Mouse (Mus musculus) MEL (cell line): ENCODE measurements around the gene Bcas3. TPM values are rescaled to one million over a fixed set of nuclear protein-coding genes. Genes with fewer than 3 reads are reported as not detected.

Experiments
- DNase-seq: peaks from one replicate; pipeline ENCODE4 v3.0.0; 2011; ENCODE audit warnings: low read depth, low spot score
- H3K27ac ChIP-seq: 2 replicates; pipeline ENCODE4 v1.5.1; 2012; ENCODE audit warnings: low read depth, mild to moderate bottlenecking, control low read depth, low read length, moderate library complexity; ENCODE audit not compliant: control insufficient read depth
- H3K27me3 ChIP-seq, 2 experiments: fragments of 150-350 bp in 1 of 2; sonication (generic) in 1 of 2; 2 replicates each; pipeline ENCODE4 v1.6.1; 2012; ENCODE audit warnings: low read length in 2 of 2, mild to moderate bottlenecking in 2 of 2, improper control_type of control experiment in 1 of 2, moderate library complexity in 1 of 2; ENCODE audit not compliant: insufficient read depth in 2 of 2, control insufficient read depth in 1 of 2
- H3K36me3 ChIP-seq, 2 experiments: 2 replicates each; pipeline ENCODE4 v1.6.1; 2012 to 2014; ENCODE audit warnings: low read length in 2 of 2, improper control_type of control experiment in 1 of 2, inconsistent platforms in 1 of 2, mild to moderate bottlenecking in 1 of 2; ENCODE audit not compliant: insufficient read depth in 2 of 2, control insufficient read depth in 1 of 2
- H3K4me1 ChIP-seq, 2 experiments: fragments of 150-350 bp in 1 of 2; sonication (generic) in 1 of 2; 2 replicates each; pipeline ENCODE4 v1.6.1; 2012; ENCODE audit warnings: low read length in 2 of 2, improper control_type of control experiment in 1 of 2, mild to moderate bottlenecking in 1 of 2; ENCODE audit not compliant: insufficient read depth in 2 of 2, control insufficient read depth in 1 of 2
- H3K4me3 ChIP-seq, 2 experiments: fragments of 150-350 bp in 1 of 2; sonication (generic) in 1 of 2; 2 replicates each; pipeline ENCODE4 v1.5.1; 2012; ENCODE audit warnings: low read depth in 2 of 2, low read length in 2 of 2, mild to moderate bottlenecking in 2 of 2, moderate library complexity in 2 of 2, control low read depth in 1 of 2, improper control_type of control experiment in 1 of 2; ENCODE audit not compliant: control insufficient read depth in 1 of 2, insufficient read depth in 1 of 2
- H3K79me2 ChIP-seq: 2 replicates; pipeline ENCODE4 v1.6.1; 2012; ENCODE audit warnings: mild to moderate bottlenecking, low read length, moderate library complexity; ENCODE audit not compliant: control insufficient read depth, poor library complexity, insufficient read depth
- H3K9ac ChIP-seq: 2 replicates; pipeline ENCODE4 v1.6.1; 2012; ENCODE audit warnings: low read depth, mild to moderate bottlenecking, control low read depth, low read length, moderate library complexity; ENCODE audit not compliant: control insufficient read depth, poor library complexity, severe bottlenecking
- H3K9me3 ChIP-seq: fragments of 150-350 bp; sonication (generic); replicated peaks from 2 replicates; pipeline ENCODE4 v1.6.1; 2012; ENCODE audit warnings: mild to moderate bottlenecking, low read length, improper control_type of control experiment, moderate library complexity; ENCODE audit not compliant: insufficient read depth
- BHLHE40 ChIP-seq: IDR thresholded peaks from 2 replicates; pipeline ENCODE4 v1.6.1; 2012; ENCODE audit warnings: low read depth, mild to moderate bottlenecking, inconsistent platforms, low read length, improper control_type of control experiment, borderline replicate concordance
- CHD2 ChIP-seq: IDR thresholded peaks from 2 replicates; pipeline ENCODE4 v1.6.1; 2011; ENCODE audit warnings: low read length, improper control_type of control experiment
- ELF1 ChIP-seq: IDR thresholded peaks from 2 replicates; pipeline ENCODE4 v1.6.1; 2014; ENCODE audit warnings: low read depth, mild to moderate bottlenecking, inconsistent platforms, low read length, improper control_type of control experiment, moderate library complexity
- KAT2A ChIP-seq: conservative IDR thresholded peaks from 2 replicates; pipeline ENCODE4 v1.6.1; 2012; ENCODE audit warnings: low read depth, low read length, improper control_type of control experiment, inconsistent platforms
- MAFK ChIP-seq: IDR thresholded peaks from 2 replicates; pipeline ENCODE4 v1.6.1; 2011; ENCODE audit warnings: low read depth, mild to moderate bottlenecking, low read length, improper control_type of control experiment, borderline replicate concordance
- MAX ChIP-seq: IDR thresholded peaks from 2 replicates; pipeline ENCODE4 v1.6.1; 2011; ENCODE audit warnings: low read length, improper control_type of control experiment
- MAZ ChIP-seq: IDR thresholded peaks from 2 replicates; pipeline ENCODE4 v1.6.1; 2012; ENCODE audit warnings: low read depth, mild to moderate bottlenecking, inconsistent platforms, low read length, improper control_type of control experiment
- MEF2A ChIP-seq: IDR thresholded peaks from 2 replicates; pipeline ENCODE4 v1.6.1; 2014; ENCODE audit warnings: low read depth, mild to moderate bottlenecking, inconsistent platforms, low read length, improper control_type of control experiment; ENCODE audit not compliant: poor library complexity, insufficient replicate concordance, severe bottlenecking; ENCODE audit errors: extremely low read depth
- MXI1 ChIP-seq: IDR thresholded peaks from 2 replicates; pipeline ENCODE4 v1.6.1; 2011; ENCODE audit warnings: mild to moderate bottlenecking, low read depth, low read length, improper control_type of control experiment
- NELFE ChIP-seq: IDR thresholded peaks from 2 replicates; pipeline ENCODE4 v1.6.1; 2011; ENCODE audit warnings: low read depth, low read length, improper control_type of control experiment
- POLR2A ChIP-seq, 2 experiments: IDR thresholded peaks; 2 replicates each; pipeline ENCODE4 v1.6.1; 2011 to 2012; ENCODE audit warnings: low read length in 2 of 2, mild to moderate bottlenecking in 2 of 2, control low read depth in 1 of 2, improper control_type of control experiment in 1 of 2, low read depth in 1 of 2, moderate library complexity in 1 of 2; ENCODE audit not compliant: control insufficient read depth in 1 of 2, insufficient read depth in 1 of 2, poor library complexity in 1 of 2
- RCOR1 ChIP-seq: IDR thresholded peaks from 2 replicates; pipeline ENCODE4 v1.6.1; 2012; ENCODE audit warnings: low read depth, mild to moderate bottlenecking, inconsistent platforms, low read length, improper control_type of control experiment
- SIN3A ChIP-seq: IDR thresholded peaks from 2 replicates; pipeline ENCODE4 v1.6.1; 2012; ENCODE audit warnings: low read length, improper control_type of control experiment, inconsistent platforms
- SMC3 ChIP-seq: IDR thresholded peaks from 2 replicates; pipeline ENCODE4 v1.6.1; 2011; ENCODE audit warnings: low read depth, low read length, improper control_type of control experiment
- TBP ChIP-seq: IDR thresholded peaks from 2 replicates; pipeline ENCODE4 v1.8.0; 2011; ENCODE audit warnings: low read depth, low read length, improper control_type of control experiment
- ZC3H11A ChIP-seq: IDR thresholded peaks from 2 replicates; pipeline ENCODE4 v1.6.1; 2012; ENCODE audit warnings: low read depth, mild to moderate bottlenecking, inconsistent platforms, low read length, improper control_type of control experiment
- ZKSCAN1 ChIP-seq: IDR thresholded peaks from 2 replicates; pipeline ENCODE4 v1.6.1; 2012; ENCODE audit warnings: low read depth, mild to moderate bottlenecking, inconsistent platforms, low read length, improper control_type of control experiment, moderate library complexity
- ZMIZ1 ChIP-seq: IDR thresholded peaks from 2 replicates; pipeline ENCODE4 v1.6.1; 2012; ENCODE audit warnings: low read depth, mild to moderate bottlenecking, inconsistent platforms, low read length, improper control_type of control experiment, moderate library complexity
- ZNF384 ChIP-seq: IDR thresholded peaks from 2 replicates; pipeline ENCODE4 v1.6.1; 2012; ENCODE audit warnings: low read depth, mild to moderate bottlenecking, inconsistent platforms, low read length, improper control_type of control experiment
- polyA plus RNA-seq, 2 experiments: library from polyadenylated mRNA; stranded (reverse) in 1 of 2; unstranded in 1 of 2; fragments of >175 nt in 1 of 2; fragments of >200 nt in 1 of 2; gene quantifications; 2 replicates each; pipeline versions ENCODE4 v1.2.1 to v1.2.4; 2012; ENCODE audit warnings: low replicate concordance in 2 of 2, low read depth in 1 of 2; ENCODE audit not compliant: insufficient read length in 2 of 2, insufficient read depth in 1 of 2, missing spikeins in 1 of 2
- total RNA-seq: library from RNA; depleted of rRNA; stranded (reverse); fragments of 300-350 nt; gene quantifications from 2 replicates; pipeline ENCODE4 v1.2.3, GENCODE M21; 2012

Gene Bcas3
- total and polyA plus RNA-seq, 3 experiments: 8.6 to 14.7 TPM; not detected in 1

GRCm38 (mm10) chr11:85614431-85614830, 261.5 kb downstream of the Bcas3 start:
- no peak overlapping the region for H3K27ac ChIP-seq
- no peaks in the 10 kb centered on the region for H3K36me3 ChIP-seq
- no peak overlapping the region for H3K9ac ChIP-seq
- TF ChIP-seq RCOR1 (no peak), SIN3A (no peak), ZC3H11A (no peak), NELFE (no peak), SMC3 (no peak), KAT2A (no peak), MAZ (no peak), ZNF384 (no peak), MAFK (no peak)
- no peak for DNase-seq
- no peaks in the 10 kb centered on the region for H3K4me1 ChIP-seq
- H3K79me2 ChIP-seq: no peaks in the 10 kb centered on the region
- H3K4me3 ChIP-seq: no peak overlapping the region
- H3K27me3 ChIP-seq: no peaks in the 10 kb centered on the region
- no peaks in the 10 kb centered on the region for H3K9me3 ChIP-seq

- TF ChIP-seq ZC3H11A (no peak), MXI1 (no peak), SMC3 (no peak), MAX (no peak), MEF2A (no peak), CHD2 (no peak), ZMIZ1 (no peak), ZKSCAN1 (no peak), BHLHE40 (no peak), RCOR1 (no peak), MAFK (no peak), POLR2A (IDR thresholded peaks at IDR 0.05; ENCODE audit: control insufficient read depth in 1 of 2, insufficient read depth in 1 of 2, low read depth in 1 of 2, low read length in 2 of 2, poor library complexity in 1 of 2) (no peak), ELF1 (no peak), MAZ (no peak), TBP (no peak)
- H3K27ac ChIP-seq: no peak overlapping the region
- H3K4me1 ChIP-seq: no peaks in the 10 kb centered on the region
- no peaks in the 10 kb centered on the region for H3K9me3 ChIP-seq
- H3K79me2 ChIP-seq: no peaks in the 10 kb centered on the region
- no peaks in the 10 kb centered on the region for H3K36me3 ChIP-seq
- no peaks in the 10 kb centered on the region for H3K27me3 ChIP-seq
- no peak overlapping the region for H3K9ac ChIP-seq
- DNase-seq: no peak
- H3K4me3 ChIP-seq: no peak overlapping the region
These were observed 262.5 kb downstream of the Bcas3 start for GRCm38 (mm10) chr11:85615421-85615820.
